ENCODE assay signal across 13 mouse cellular contexts in genomic region chr6:43278247-43278646, GRCm38 (mm10). TPM values are rescaled to one million over a fixed set of nuclear protein-coding genes. Genes with fewer than 3 reads are reported as not detected.
DNase-seq lines count a peak whose midpoint lies in the region; ATAC-seq and TF ChIP-seq lines count a peak whose summit lies in the region.
"Had no signal": no experiment of that assay in that cellular context is flagged by ENCODE, and none has a peak within 500 bp of the region (broad histone marks: within the 10 kb centered on the region; RNA-seq: fewer than 3 reads in every experiment).

No protein-coding gene starts in this region.

- H3K4me2 ChIP-seq in kidney, embryonic 14.5 days (replicated peaks; ENCODE audit: low read depth, low read length), result no peak overlapping the region
- H3K4me2 ChIP-seq: neural tube, embryonic 12.5 days had no signal

- TF ChIP-seq POLR2A in kidney, adult 2 months (IDR thresholded peaks at IDR 0.05; ENCODE audit: low read depth, low read length), result no peak

- ATAC-seq in kidney, embryonic 14.5 days (ENCODE audit: low FRiP score, low TSS enrichment), result no peak
- ATAC-seq in common myeloid progenitor, adult 5-6 weeks (replicated peaks; ENCODE audit: low read depth, poor library complexity, severe bottlenecking), result peak; percentile 71; the same call in 1 of the 2 replicates
- ATAC-seq: activated CD4-positive, CD25-positive, alpha-beta regulatory T cell, adult 4 months had no signal

- no peaks in the 10 kb centered on the region for H3K4me1 ChIP-seq in kidney, adult 2 months (ENCODE audit: control insufficient read depth, insufficient read depth, low read length)
- no peaks in the 10 kb centered on the region for H3K4me1 ChIP-seq in kidney, embryonic 14.5 days (ENCODE audit: control insufficient read depth, insufficient read depth, low read length)
- H3K4me1 ChIP-seq: neural tube, embryonic 12.5 days had no signal

- TF ChIP-seq CTCF in kidney, adult 2 months (conservative IDR thresholded peaks at IDR 0.05; ENCODE audit: insufficient read depth, insufficient read length, low read depth, low read length), result 0 out of 2 replicates have a peak, but pooled peaks have one; percentile 22

- DNase-seq in kidney, adult 2 months, result peak; percentile 51
- peak; percentile 28 for DNase-seq in thymus, postnatal 0 days (ENCODE audit: low spot score)
- DNase-seq in thymus, adult 18-20 months, result no peak
- peak; percentile 13 for DNase-seq in retina, postnatal 1 day
- no peak for DNase-seq in layer of hippocampus, postnatal 14 days (ENCODE audit: low spot score in 2 of 2)
- no peak for DNase-seq in layer of hippocampus, adult 8-10 months (ENCODE audit: low spot score in 2 of 2)
- DNase-seq: cerebellum, adult 11-12 months had no signal

- no peak overlapping the region for H3K27ac ChIP-seq in kidney, adult 2 months (ENCODE audit: insufficient read depth, low read depth, low read length)
- no peak overlapping the region for H3K27ac ChIP-seq in kidney, embryonic 14.5 days (ENCODE audit: low read depth, low read length)
- H3K27ac ChIP-seq: neural tube, embryonic 12.5 days had no signal

- H3K27me3 ChIP-seq in kidney, adult 2 months (replicated peaks; ENCODE audit: control insufficient read depth, insufficient read depth, low read length), result no peaks in the 10 kb centered on the region
- no peaks in the 10 kb centered on the region for H3K27me3 ChIP-seq in kidney, embryonic 14.5 days (ENCODE audit: control insufficient read depth, insufficient read depth, low read length)
- H3K27me3 ChIP-seq: neural tube, embryonic 12.5 days had no signal

- peaks cover 11% of the 10 kb centered on the region; the same call in 1 of the 2 replicates for H3K36me3 ChIP-seq in kidney, adult 2 months (ENCODE audit: control insufficient read depth, insufficient read depth, low read length)
- peaks cover 47% of the 10 kb centered on the region for H3K36me3 ChIP-seq in kidney, embryonic 14.5 days (ENCODE audit: control insufficient read depth, insufficient read depth, low read length)
- H3K36me3 ChIP-seq: neural tube, embryonic 12.5 days had no signal

- H3K9ac ChIP-seq in kidney, embryonic 14.5 days (ENCODE audit: low read depth, low read length), result no peak overlapping the region
- H3K9ac ChIP-seq: neural tube, embryonic 12.5 days had no signal

- no peaks in the 10 kb centered on the region for H3K9me3 ChIP-seq in kidney, embryonic 14.5 days (ENCODE audit: control insufficient read depth, low read length)
- H3K9me3 ChIP-seq: neural tube, embryonic 12.5 days had no signal

- H3K4me3 ChIP-seq in kidney, adult 2 months (ENCODE audit: insufficient read depth, low read depth, low read length), result no peak overlapping the region
- H3K4me3 ChIP-seq in kidney, embryonic 14.5 days (ENCODE audit: low read length), result no peak overlapping the region
- H3K4me3 ChIP-seq: neural tube, embryonic 12.5 days had no signal

RNA-seq across cellular contexts. Expression of gene Arhgef5, which starts 12.9 kb away (rescaled TPM):
- 35.2 and 36.4 TPM in 2 replicates for polyA plus RNA-seq in kidney, adult 2 months (2012; rRNA removed)
- 12.5 and 13.7 TPM in 2 replicates for polyA plus RNA-seq in kidney, embryonic 14.5 days (2014; fragmentation: Nextera tagmentation; extraction: Ambion mirVana)
- polyA plus RNA-seq in thymus, postnatal 0 days (2015; fragmentation: Nextera tagmentation; extraction: Ambion mirVana), result 4.1 and 4.3 TPM in 2 replicates
- total RNA-seq in common myeloid progenitor, adult 5-6 weeks (2017), result 6.4 and 7.1 TPM in 2 replicates
- total RNA-seq in layer of hippocampus, postnatal 14 days (2021), result 1 to 10 TPM; 2.5 to 4.9 TPM
- 1 to 10 TPM; 2.2 to 2.9 (median 2.5) TPM for total RNA-seq in layer of hippocampus, adult 8-10 months (2022)

RNA-seq across cellular contexts. Expression of gene Nobox, which starts 31.1 kb away (rescaled TPM):
- 0.10 and 0.19 TPM in 2 replicates for polyA plus RNA-seq in kidney, adult 2 months (2012; rRNA removed)
- polyA plus RNA-seq in kidney, embryonic 14.5 days (2014; fragmentation: Nextera tagmentation; extraction: Ambion mirVana), result 0.20 TPM in 1 of 2 replicates, not detected in the other
- polyA plus RNA-seq in thymus, postnatal 0 days (2015; fragmentation: Nextera tagmentation; extraction: Ambion mirVana), result 0.07 and 0.15 TPM in 2 replicates
- total RNA-seq in common myeloid progenitor, adult 5-6 weeks (2017), result not detected in 2 replicates
- not detected for total RNA-seq in layer of hippocampus, postnatal 14 days (2021)
- total RNA-seq in layer of hippocampus, adult 8-10 months (2022), result not detected
- total RNA-seq: heart, postnatal 10 days had no signal
- polyA plus RNA-seq: activated CD4-positive, CD25-positive, alpha-beta regulatory T cell, adult 4 months; liver, embryonic 16.5 days; neural tube, embryonic 12.5 days had no signal

RNA-seq across cellular contexts. Expression of gene Olfr47, which starts 46.9 kb away (rescaled TPM):
- polyA plus RNA-seq in kidney, adult 2 months (2012; rRNA removed), result not detected in 2 replicates
- polyA plus RNA-seq in kidney, embryonic 14.5 days (2014; fragmentation: Nextera tagmentation; extraction: Ambion mirVana), result not detected in 2 replicates
- 0.08 TPM in 1 of 2 replicates, not detected in the other for polyA plus RNA-seq in thymus, postnatal 0 days (2015; fragmentation: Nextera tagmentation; extraction: Ambion mirVana)
- not detected in 2 replicates for total RNA-seq in common myeloid progenitor, adult 5-6 weeks (2017)
- total RNA-seq in layer of hippocampus, postnatal 14 days (2021), result not detected
- total RNA-seq in layer of hippocampus, adult 8-10 months (2022), result not detected
- total RNA-seq: heart, postnatal 10 days had no signal
- polyA plus RNA-seq: activated CD4-positive, CD25-positive, alpha-beta regulatory T cell, adult 4 months; liver, embryonic 16.5 days; neural tube, embryonic 12.5 days had no signal

Comparison
In these comparisons a context has a peak if more than half of its experiments do, and no peak if none do; other contexts are left out.
1. DNase-seq: peak in kidney, adult 2 months (single experiment), thymus, postnatal 0 days (single experiment) and retina, postnatal 1 day (single experiment); none in thymus, adult 18-20 months (0 of 2), layer of hippocampus, postnatal 14 days (0 of 2) and layer of hippocampus, adult 8-10 months (0 of 2).